Mouse (Mus musculus) megakaryocyte, adult 5-6 weeks (primary cell): ENCODE results near the gene Itgb6. TPM values are rescaled to one million over a fixed set of nuclear protein-coding genes. Genes with fewer than 3 reads are reported as not detected.

ENCODE experiments used
- ATAC-seq: 2 replicates; pipeline ENCODE4 v1.8.0; 2016; ENCODE audit warnings: mild to moderate bottlenecking, inconsistent platforms; ENCODE audit not compliant: poor library complexity, severe bottlenecking
- total RNA-seq, 2 experiments: library from RNA; stranded (forward) in 1 of 2; stranded (reverse) in 1 of 2; fragments of 153-499, 151-499 nt in 1 of 2; fragments of 221-1000, 200-1000 nt in 1 of 2; gene quantifications; 2 replicates each; pipeline versions ENCODE4 v1.2.3 to v1.2.4; 2015 to 2017

The Itgb6 gene
- total RNA-seq (2015) (not detected in 2 replicates), total RNA-seq (2017) (not detected in 2 replicates)

GRCm38 (mm10) chr2:60722514-60722913, at the start of gene Itgb6:
TSS of gene Itgb6 (minus strand) at chr2:60722643.
- no peak for ATAC-seq

- no peak for ATAC-seq
Observed at GRCm38 (mm10) chr2:60766420-60766819, 44.0 kb upstream of the Itgb6 start.

GRCm38 (mm10) chr2:60756218-60756617, 33.8 kb upstream of the Itgb6 start:
- ATAC-seq: no peak

GRCm38 (mm10) chr2:60755101-60755500, 32.7 kb upstream of the Itgb6 start:
- ATAC-seq: no peak

- no peak for ATAC-seq
Observed at GRCm38 (mm10) chr2:60751274-60751673, 28.8 kb upstream of the Itgb6 start.

GRCm38 (mm10) chr2:60750591-60750990, 28.1 kb upstream of the Itgb6 start:
- ATAC-seq: no peak

GRCm38 (mm10) chr2:60748585-60748984, 26.1 kb upstream of the Itgb6 start:
- ATAC-seq: no peak

- ATAC-seq: no peak
Observed at GRCm38 (mm10) chr2:60747590-60747989, 25.1 kb upstream of the Itgb6 start.

- no peak for ATAC-seq
Observed at GRCm38 (mm10) chr2:60744674-60745073, 22.2 kb upstream of the Itgb6 start.

- ATAC-seq: peak; percentile 58
Observed at GRCm38 (mm10) chr2:60739389-60740137, 17.1 kb upstream of the Itgb6 start.

GRCm38 (mm10) chr2:60730929-60731328, 8.5 kb upstream of the Itgb6 start:
- ATAC-seq: no peak

- no peak for ATAC-seq
Observed at GRCm38 (mm10) chr2:60730024-60730423, 7.6 kb upstream of the Itgb6 start.

GRCm38 (mm10) chr2:60728902-60729585, 6.6 kb upstream of the Itgb6 start:
- no peak for ATAC-seq

GRCm38 (mm10) chr2:60724660-60725059, 2.2 kb upstream of the Itgb6 start:
- no peak for ATAC-seq

- no peak for ATAC-seq
Observed at GRCm38 (mm10) chr2:60722967-60723366, 524 bp upstream of the Itgb6 start.

GRCm38 (mm10) chr2:60720906-60721305, 1.5 kb downstream of the Itgb6 start:
- ATAC-seq: peak; percentile 57

GRCm38 (mm10) chr2:60720205-60720604, 2.2 kb downstream of the Itgb6 start:
- no peak for ATAC-seq

- peak; percentile 36; the same call in 1 of the 2 replicates for ATAC-seq
Observed at GRCm38 (mm10) chr2:60717348-60717747, 5.1 kb downstream of the Itgb6 start.

GRCm38 (mm10) chr2:60716549-60716948, 5.9 kb downstream of the Itgb6 start:
- no peak for ATAC-seq

GRCm38 (mm10) chr2:60715771-60716170, 6.7 kb downstream of the Itgb6 start:
- ATAC-seq: no peak

- ATAC-seq: no peak
Observed at GRCm38 (mm10) chr2:60714971-60715502, 7.4 kb downstream of the Itgb6 start.

- no peak for ATAC-seq
Observed at GRCm38 (mm10) chr2:60714475-60714874, 8.0 kb downstream of the Itgb6 start.
